Mouse (Mus musculus): ENCODE data around the gene Mettl27. TPM values are rescaled to one million over a fixed set of nuclear protein-coding genes. Genes with fewer than 3 reads are reported as not detected.

The Mettl27 gene
- polyA plus RNA-seq, 1 experiment, result 4.1 TPM

DNA sequence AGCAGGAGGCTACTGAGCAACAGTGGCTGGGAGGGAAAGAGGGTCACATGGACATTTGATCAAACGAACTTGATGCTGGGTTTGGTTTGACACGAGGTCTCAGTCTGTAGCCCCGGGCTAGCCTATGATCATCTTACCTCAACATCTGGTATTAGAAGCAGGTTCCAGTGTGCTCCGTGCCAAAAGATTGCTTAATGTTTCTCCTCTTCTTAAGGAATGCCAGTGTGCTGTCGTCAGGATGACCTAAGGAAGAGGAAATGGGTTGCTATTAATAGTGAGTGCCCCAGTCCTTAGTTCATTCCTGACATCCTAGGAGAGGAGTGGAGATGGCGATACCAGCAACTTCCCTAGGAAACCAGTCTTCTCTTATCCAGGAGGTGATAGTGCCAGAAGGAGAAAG, 57.6 kb downstream of the Mettl27 start:
- no peak overlapping the region for H3K27ac ChIP-seq (ENCODE audit: insufficient read depth, low read length)
- no peak for TF ChIP-seq POLR2A (IDR thresholded peaks at IDR 0.05; ENCODE audit: low read depth, low read length)
- TF ChIP-seq CTCF (IDR thresholded peaks at IDR 0.05; ENCODE audit: borderline replicate concordance, insufficient read depth, low read length), result no peak
- no peak overlapping the region for H3K4me3 ChIP-seq (ENCODE audit: insufficient read depth, low read length)
- 0 out of 2 replicates have a peak, but pooled peaks cover 2% of the 10 kb centered on the region for H3K4me1 ChIP-seq (ENCODE audit: control insufficient read depth, insufficient read depth, low read length)

Other genes with a start within 250 kb of the Mettl27 start
- gene Limk1, start 243.8 kb upstream of the Mettl27 start, polyA plus RNA-seq (2011; ENCODE audit: insufficient read length, low read depth, missing spikeins), result 16.5 and 18.0 TPM in 2 replicates
- gene Eln, start 185.0 kb upstream of the Mettl27 start, polyA plus RNA-seq (2011; ENCODE audit: insufficient read length, low read depth, missing spikeins), result 57.9 and 265 TPM in 2 replicates
- gene Tmem270, start 25.6 kb upstream of the Mettl27 start, polyA plus RNA-seq (2011; ENCODE audit: insufficient read length, low read depth, missing spikeins), result not detected in 2 replicates
- gene Cldn13, start 16.8 kb upstream of the Mettl27 start, polyA plus RNA-seq (2011; ENCODE audit: insufficient read length, low read depth, missing spikeins), result not detected in 2 replicates
- not detected in 2 replicates for gene Cldn4, start 14.6 kb downstream of the Mettl27 start, polyA plus RNA-seq (2011; ENCODE audit: insufficient read length, low read depth, missing spikeins)
- gene Cldn3, start 53.8 kb downstream of the Mettl27 start, polyA plus RNA-seq (2011; ENCODE audit: insufficient read length, low read depth, missing spikeins), result not detected in 2 replicates
- gene Abhd11, start 76.8 kb downstream of the Mettl27 start, polyA plus RNA-seq (2011; ENCODE audit: insufficient read length, low read depth, missing spikeins), result 19.1 and 20.7 TPM in 2 replicates
- 6.9 and 10.2 TPM in 2 replicates for gene Stx1a, start 91.1 kb downstream of the Mettl27 start, polyA plus RNA-seq (2011; ENCODE audit: insufficient read length, low read depth, missing spikeins)
- 15.2 and 18.1 TPM in 2 replicates for gene Dnajc30, start 131.8 kb downstream of the Mettl27 start, polyA plus RNA-seq (2011; ENCODE audit: insufficient read length, low read depth, missing spikeins)
- 38.0 and 49.6 TPM in 2 replicates for gene Bud23, start 132.6 kb downstream of the Mettl27 start, polyA plus RNA-seq (2011; ENCODE audit: insufficient read length, low read depth, missing spikeins)
- 3.0 and 4.0 TPM in 2 replicates for gene Vps37d, start 145.9 kb downstream of the Mettl27 start, polyA plus RNA-seq (2011; ENCODE audit: insufficient read length, low read depth, missing spikeins)
- gene Mlxipl, start 157.5 kb downstream of the Mettl27 start, polyA plus RNA-seq (2011; ENCODE audit: insufficient read length, low read depth, missing spikeins), result not detected in 2 replicates
- 17.4 and 24.9 TPM in 2 replicates for gene Tbl2, start 217.3 kb downstream of the Mettl27 start, polyA plus RNA-seq (2011; ENCODE audit: insufficient read length, low read depth, missing spikeins)
- gene Bcl7b, start 235.9 kb downstream of the Mettl27 start, polyA plus RNA-seq (2011; ENCODE audit: insufficient read length, low read depth, missing spikeins), result 31.0 and 41.7 TPM in 2 replicates

All from embryonic fibroblast, embryonic 13.5 days (primary cell).